Mouse (Mus musculus) G1E (cell line): ENCODE measurements around the gene Rab31.

Experiments used
- CTCF ChIP-seq: IDR thresholded peaks from 2 replicates; pipeline ENCODE4 v1.5.1; 2012; ENCODE audit warnings: low read depth, low read length, inconsistent platforms, mixed read lengths
- GATA1 ChIP-seq: IDR thresholded peaks from 2 replicates; pipeline ENCODE4 v1.6.1; 2012; ENCODE audit warnings: borderline replicate concordance, low read length, inconsistent platforms, mixed read lengths
- GATA2 ChIP-seq: IDR thresholded peaks from 2 replicates; pipeline ENCODE4 v1.6.1; 2012; ENCODE audit warnings: low read depth, low read length, inconsistent platforms, borderline replicate concordance
- POLR2AphosphoS5 ChIP-seq: IDR thresholded peaks from 2 replicates; pipeline ENCODE4 v1.6.1; 2012; ENCODE audit warnings: low read depth, low read length, inconsistent platforms; ENCODE audit not compliant: insufficient replicate concordance

GRCm38 (mm10) chr17:65700060-65700459, 72.5 kb downstream of the Rab31 start:
- TF ChIP-seq CTCF (no peak), GATA1 (no peak), POLR2AphosphoS5 (no peak), GATA2 (no peak)
